Mouse (Mus musculus): ENCODE results near the gene Tac1.
"Not testable (repeated sequence)": the region's sequence is repeated elsewhere in the genome, so short reads cannot be mapped to it uniquely, and the experiment has no call there.

DNA sequence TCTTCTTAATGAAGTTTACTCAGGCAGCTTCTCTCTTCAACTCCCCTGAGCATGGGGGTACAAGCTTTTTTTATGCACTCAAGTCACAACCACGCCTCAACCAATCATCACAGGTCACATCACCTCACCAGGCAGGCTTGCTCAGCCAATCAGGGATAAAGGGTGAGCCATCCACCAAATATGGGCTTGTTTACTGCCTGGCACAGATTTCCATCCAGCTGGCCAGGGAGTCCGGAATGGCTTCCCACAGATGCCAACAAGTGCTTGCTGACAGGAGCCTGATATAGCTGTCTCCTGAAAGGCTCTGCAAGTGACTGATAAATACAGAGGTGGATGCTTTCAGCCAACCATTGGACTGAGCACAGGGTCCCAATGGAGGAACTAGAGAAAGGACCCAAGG lies 11.2 kb upstream of the Tac1 start:
- TF ChIP-seq CTCF (IDR thresholded peaks at IDR 0.05; ENCODE audit: low read depth, low read length); EP300 (IDR thresholded peaks at IDR 0.05; ENCODE audit: insufficient read depth, low read depth, low read length): not testable (repeated sequence)
